Mouse (Mus musculus): Measurements from ENCODE around the gene Lix1l. TPM values are rescaled to one million over a fixed set of nuclear protein-coding genes. Genes with fewer than 3 reads are reported as not detected.

The Lix1l gene
- polyA plus RNA-seq, 1 experiment from 2014 or later, result 6.7 TPM

DNA sequence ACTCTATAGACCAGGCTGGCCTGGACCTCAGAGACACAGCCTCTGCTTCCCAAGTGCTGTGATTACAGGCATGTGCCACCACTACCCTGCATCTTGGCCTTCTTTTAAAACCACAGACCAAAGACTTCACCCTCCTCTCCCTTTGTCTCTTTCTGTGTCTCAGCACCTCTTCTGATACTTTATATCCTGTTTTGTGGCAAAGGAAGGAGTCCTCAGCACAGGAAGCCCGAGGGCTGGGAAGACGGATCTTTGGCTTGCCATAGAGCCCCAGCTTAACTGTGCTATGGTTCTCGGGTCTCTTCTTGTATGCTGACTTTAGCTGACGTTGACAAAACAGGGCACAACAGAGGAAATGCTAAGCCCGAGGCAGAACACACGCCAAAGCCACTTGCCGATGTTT, 30.3 kb upstream of the Lix1l start:
- DNase-seq (ENCODE audit: low spot score), result no peak
- no peaks in the 10 kb centered on the region for H3K27me3 ChIP-seq (replicated peaks; ENCODE audit: control insufficient read depth, insufficient read depth, low read length)
- no peaks in the 10 kb centered on the region for H3K36me3 ChIP-seq (ENCODE audit: control insufficient read depth, insufficient read depth, low read length)
- ATAC-seq (replicated peaks; ENCODE audit: low FRiP score, low TSS enrichment, low read depth), result no peak
- H3K27ac ChIP-seq (ENCODE audit: low read depth), result 0 out of 2 replicates have a peak overlapping the region, but pooled peaks have one; percentile 11
- 68% methylated on average over 7 of the region's 7 CpGs for WGBS
- H3K4me1 ChIP-seq (replicated peaks; ENCODE audit: control insufficient read depth, insufficient read depth, low read length), result peaks cover 3% of the 10 kb centered on the region; the same call in 1 of the 2 replicates
- H3K9me3 ChIP-seq (ENCODE audit: control insufficient read depth, low read length), result no peaks in the 10 kb centered on the region
- H3K4me3 ChIP-seq (ENCODE audit: low read depth, low read length), result no peak overlapping the region
- no peak overlapping the region for H3K9ac ChIP-seq (ENCODE audit: low read length)
- no peak overlapping the region for H3K4me2 ChIP-seq (ENCODE audit: low read length)

DNA sequence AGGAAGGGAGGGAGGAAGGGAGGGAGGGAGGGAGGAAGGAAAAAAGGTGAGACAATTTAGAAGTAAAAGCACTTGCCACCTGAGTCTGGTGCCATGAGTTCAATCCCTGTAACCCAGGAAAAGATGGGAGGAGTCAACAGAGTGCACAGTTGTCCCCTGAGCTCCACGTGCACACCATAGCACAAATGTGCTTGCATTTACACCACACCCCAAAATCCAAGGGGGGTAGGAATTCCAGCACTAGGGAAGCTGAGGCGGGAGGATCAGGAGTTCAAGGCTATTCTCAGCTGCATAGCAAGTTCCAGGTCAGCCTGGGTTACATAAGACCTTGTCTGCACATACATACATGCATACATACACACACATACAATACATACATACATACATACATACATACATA, 29.6 kb upstream of the Lix1l start:
- no peak for DNase-seq (ENCODE audit: low spot score)
- WGBS, result 74% methylated on average over 2 of the region's 2 CpGs
- peaks cover 10% of the 10 kb centered on the region for H3K4me1 ChIP-seq (replicated peaks; ENCODE audit: control insufficient read depth, insufficient read depth, low read length)

DNA sequence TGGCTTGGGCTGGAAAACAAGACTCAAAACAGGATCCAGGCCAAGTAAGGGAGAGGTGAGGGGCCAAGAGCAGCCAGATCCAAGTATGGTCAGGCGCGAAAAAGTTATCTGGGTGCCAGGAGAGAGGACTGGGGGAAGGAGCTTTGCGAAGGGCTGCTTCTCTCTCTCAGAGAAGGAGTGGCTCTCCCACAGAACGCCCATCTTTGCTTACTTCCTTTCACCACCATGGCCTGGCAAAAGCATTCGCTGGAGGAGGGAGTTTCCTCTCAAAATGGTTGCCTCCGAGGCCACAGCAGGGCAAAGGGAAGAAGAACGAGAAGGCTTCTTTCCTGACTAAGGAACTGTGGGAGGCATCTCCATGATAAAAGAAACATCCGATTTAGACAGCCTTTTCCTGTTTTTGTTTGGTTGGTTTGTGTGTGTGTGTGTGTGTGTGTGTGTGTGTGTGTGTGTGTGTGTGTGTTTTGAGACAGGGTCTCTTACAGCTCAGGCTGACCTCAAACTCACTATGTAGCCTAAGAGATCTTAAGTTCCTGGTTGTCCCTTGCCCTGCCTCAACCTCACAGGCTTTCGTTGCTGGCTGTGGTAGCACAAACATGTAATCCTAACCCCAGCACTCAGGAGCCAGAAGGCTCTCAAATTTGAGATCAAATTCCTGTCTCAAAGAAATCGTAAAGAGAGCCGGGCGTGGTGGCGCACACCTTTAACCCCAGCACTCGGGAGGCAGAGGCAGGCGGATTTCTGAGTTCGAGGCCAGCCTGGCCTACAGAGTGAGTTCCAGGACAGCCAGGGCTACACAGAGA, 28.9 kb upstream of the Lix1l start:
- 77% methylated on average over 16 of the region's 16 CpGs for WGBS
- Histone ChIP-seq H3K36me3 (ENCODE audit: control insufficient read depth, insufficient read depth, low read length) (no peaks in the 10 kb centered on the region), H3K9me3 (ENCODE audit: control insufficient read depth, low read length) (no peaks in the 10 kb centered on the region), H3K27ac (ENCODE audit: low read depth) (no peak overlapping the region; the same call in 1 of the 2 replicates), H3K27me3 (replicated peaks; ENCODE audit: control insufficient read depth, insufficient read depth, low read length) (no peaks in the 10 kb centered on the region), H3K9ac (ENCODE audit: low read length) (no peak overlapping the region), H3K4me1 (replicated peaks; ENCODE audit: control insufficient read depth, insufficient read depth, low read length) (peaks cover 16% of the 10 kb centered on the region), H3K4me2 (ENCODE audit: low read length) (no peak overlapping the region), H3K4me3 (ENCODE audit: low read depth, low read length) (no peak overlapping the region)
- DNase-seq (ENCODE audit: low spot score) (no peak), ATAC-seq (replicated peaks; ENCODE audit: low FRiP score, low TSS enrichment, low read depth) (no peak)

More for the DNA sequence above, 29.6 kb upstream of the Lix1l start:
- no peak overlapping the region for H3K4me2 ChIP-seq (ENCODE audit: low read length)
- H3K4me3 ChIP-seq (ENCODE audit: low read depth, low read length), result no peak overlapping the region
- no peak for ATAC-seq (replicated peaks; ENCODE audit: low FRiP score, low TSS enrichment, low read depth)
- no peaks in the 10 kb centered on the region for H3K9me3 ChIP-seq (ENCODE audit: control insufficient read depth, low read length)
- H3K36me3 ChIP-seq (ENCODE audit: control insufficient read depth, insufficient read depth, low read length), result no peaks in the 10 kb centered on the region
- H3K27me3 ChIP-seq (replicated peaks; ENCODE audit: control insufficient read depth, insufficient read depth, low read length), result no peaks in the 10 kb centered on the region
- H3K27ac ChIP-seq (ENCODE audit: low read depth), result no peak overlapping the region
- H3K9ac ChIP-seq (ENCODE audit: low read length), result no peak overlapping the region

GRCm38 (mm10) chr3:96573611-96574511, 27.1 kb upstream of the Lix1l start:
- Histone ChIP-seq H3K9me3 (ENCODE audit: control insufficient read depth, low read length) (no peaks in the 10 kb centered on the region), H3K36me3 (ENCODE audit: control insufficient read depth, insufficient read depth, low read length) (no peaks in the 10 kb centered on the region), H3K9ac (ENCODE audit: low read length) (no peak overlapping the region), H3K27ac (ENCODE audit: low read depth) (no peak overlapping the region), H3K4me2 (ENCODE audit: low read length) (no peak overlapping the region), H3K4me3 (ENCODE audit: low read depth, low read length) (no peak overlapping the region), H3K27me3 (replicated peaks; ENCODE audit: control insufficient read depth, insufficient read depth, low read length) (no peaks in the 10 kb centered on the region), H3K4me1 (replicated peaks; ENCODE audit: control insufficient read depth, insufficient read depth, low read length) (peaks cover 24% of the 10 kb centered on the region)
- ATAC-seq (replicated peaks; ENCODE audit: low FRiP score, low TSS enrichment, low read depth) (no peak), DNase-seq (ENCODE audit: low spot score) (no peak)
- WGBS, result 75% methylated on average over 18 of the region's 19 CpGs

DNA sequence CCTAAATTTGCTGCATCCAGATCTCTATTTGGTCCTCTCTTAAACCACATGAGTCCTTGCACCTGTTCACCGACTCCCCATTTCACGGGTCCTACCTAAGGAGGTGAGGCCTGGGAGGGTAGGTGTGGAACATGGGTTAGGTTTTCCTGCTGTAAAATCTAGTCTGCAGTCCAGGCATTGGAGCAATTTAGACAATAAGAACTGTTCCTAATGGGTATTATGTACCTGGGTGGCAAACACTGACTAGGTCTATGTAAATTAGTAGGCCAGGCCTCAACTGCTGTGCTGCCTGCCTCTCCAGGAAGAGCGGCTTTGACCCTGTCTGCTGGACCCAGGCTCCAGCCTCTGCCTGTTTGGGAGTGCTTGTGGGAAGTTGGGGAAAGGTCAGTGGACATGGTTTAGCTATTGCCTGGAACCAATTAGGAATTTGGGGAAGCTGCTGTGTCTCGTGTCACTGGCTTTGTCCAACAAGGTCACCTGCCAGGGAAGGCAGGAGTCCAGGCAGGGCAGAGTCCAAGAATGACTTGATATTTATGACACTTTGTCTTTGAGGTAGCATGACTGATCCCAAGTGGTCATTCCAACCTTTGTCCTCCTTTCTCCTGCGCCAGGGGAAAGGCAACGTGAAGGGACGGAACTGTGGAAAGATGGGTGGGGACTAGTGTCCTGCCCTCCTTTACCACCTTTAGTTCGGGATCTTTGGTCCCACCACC, 25.5 kb upstream of the Lix1l start:
- ATAC-seq (replicated peaks; ENCODE audit: low FRiP score, low TSS enrichment, low read depth) (no peak), DNase-seq (ENCODE audit: low spot score) (no peak)
- H3K4me2 ChIP-seq (ENCODE audit: low read length), result peak overlapping the region; percentile 58; the same call in 1 of the 2 replicates
- 86% methylated on average over 8 of the region's 8 CpGs for WGBS
- H3K27me3 ChIP-seq (replicated peaks; ENCODE audit: control insufficient read depth, insufficient read depth, low read length), result no peaks in the 10 kb centered on the region
- H3K9me3 ChIP-seq (ENCODE audit: control insufficient read depth, low read length), result no peaks in the 10 kb centered on the region
- no peaks in the 10 kb centered on the region for H3K36me3 ChIP-seq (ENCODE audit: control insufficient read depth, insufficient read depth, low read length)
- no peak overlapping the region for H3K9ac ChIP-seq (ENCODE audit: low read length)
- peaks cover 28% of the 10 kb centered on the region for H3K4me1 ChIP-seq (replicated peaks; ENCODE audit: control insufficient read depth, insufficient read depth, low read length)
- H3K27ac ChIP-seq (ENCODE audit: low read depth), result peak overlapping the region; percentile 97
- H3K4me3 ChIP-seq (ENCODE audit: low read depth, low read length), result no peak overlapping the region

- Histone ChIP-seq H3K36me3 (ENCODE audit: control insufficient read depth, insufficient read depth, low read length) (no peaks in the 10 kb centered on the region), H3K27ac (ENCODE audit: low read depth) (peak overlapping the region; percentile 97), H3K4me2 (ENCODE audit: low read length) (peak overlapping the region; percentile 58), H3K4me3 (ENCODE audit: low read depth, low read length) (peak overlapping the region; percentile 26), H3K9ac (ENCODE audit: low read length) (peak overlapping the region; percentile 40), H3K9me3 (ENCODE audit: control insufficient read depth, low read length) (no peaks in the 10 kb centered on the region), H3K27me3 (replicated peaks; ENCODE audit: control insufficient read depth, insufficient read depth, low read length) (no peaks in the 10 kb centered on the region), H3K4me1 (replicated peaks; ENCODE audit: control insufficient read depth, insufficient read depth, low read length) (peaks cover 32% of the 10 kb centered on the region)
- ATAC-seq (replicated peaks; ENCODE audit: low FRiP score, low TSS enrichment, low read depth) (peak; percentile 25), DNase-seq (ENCODE audit: low spot score) (no peak)
- 33% methylated on average over 14 of the region's 14 CpGs for WGBS
Measured at GRCm38 (mm10) chr3:96576005-96576658, 24.8 kb upstream of the Lix1l start.

- Histone ChIP-seq H3K9ac (ENCODE audit: low read length) (peak within 1 kb of the TSS; percentile 40), H3K4me2 (ENCODE audit: low read length) (peak within 1 kb of the TSS; percentile 58), H3K9me3 (ENCODE audit: control insufficient read depth, low read length) (no peaks in the 10 kb centered on the region), H3K27ac (ENCODE audit: low read depth) (peak within 1 kb of the TSS; percentile 97), H3K4me1 (replicated peaks; ENCODE audit: control insufficient read depth, insufficient read depth, low read length) (peaks cover 29% of the 10 kb centered on the region), H3K36me3 (ENCODE audit: control insufficient read depth, insufficient read depth, low read length) (no peaks in the 10 kb centered on the region), H3K4me3 (ENCODE audit: low read depth, low read length) (peak within 1 kb of the TSS; percentile 26), H3K27me3 (replicated peaks; ENCODE audit: control insufficient read depth, insufficient read depth, low read length) (no peaks in the 10 kb centered on the region)
- ATAC-seq (replicated peaks; ENCODE audit: low FRiP score, low TSS enrichment, low read depth), result peak; percentile 93
- 11% methylated on average over 17 of the region's 17 CpGs for WGBS
- peak; percentile 94 for DNase-seq (ENCODE audit: low spot score)
Measured at GRCm38 (mm10) chr3:96576690-96577541, 24.0 kb upstream of the Lix1l start, which contains the start of gene Gm16253. Gm16253 (plus strand) TSS chr3:96576984.

All from intestine, embryonic 14.5 days (tissue).